Mouse (Mus musculus) cerebellum, postnatal 36 days (tissue): ENCODE data around the gene Pomp.
"Not testable (repeated sequence)": the region's sequence is repeated elsewhere in the genome, so short reads cannot be mapped to it uniquely, and the experiment has no call there.

Experiments
- DNase-seq, 2 experiments: peaks; one replicate each; pipeline ENCODE4 v3.0.0; 2021 to 2022; ENCODE audit warnings: mixed read lengths in 2 of 2

Gene Pomp

GRCm38 (mm10) chr5:147868674-147869073, 8.4 kb downstream of the Pomp start:
- DNase-seq: no peak

- DNase-seq: no peak
Observed at GRCm38 (mm10) chr5:147869568-147869967, 9.3 kb downstream of the Pomp start.

GRCm38 (mm10) chr5:147870296-147870695, 10.0 kb downstream of the Pomp start:
- DNase-seq: no peak

- DNase-seq: no peak
Observed at GRCm38 (mm10) chr5:147871091-147871820, 11.0 kb downstream of the Pomp start.

GRCm38 (mm10) chr5:147874491-147875065, 14.3 kb downstream of the Pomp start:
- no peak for DNase-seq

- no peak for DNase-seq
Observed at GRCm38 (mm10) chr5:147875210-147875609, 14.9 kb downstream of the Pomp start.

GRCm38 (mm10) chr5:147877520-147877919, 17.3 kb downstream of the Pomp start:
- DNase-seq: no peak

- DNase-seq: no peak
Observed at GRCm38 (mm10) chr5:147879971-147880682, 19.9 kb downstream of the Pomp start.

GRCm38 (mm10) chr5:147883581-147883980, 23.3 kb downstream of the Pomp start:
- no peak for DNase-seq

- no peak for DNase-seq
Observed at GRCm38 (mm10) chr5:147888313-147889297, 28.3 kb downstream of the Pomp start.

GRCm38 (mm10) chr5:147892735-147893134, 32.5 kb downstream of the Pomp start:
- no peak for DNase-seq

GRCm38 (mm10) chr5:147893143-147893542, 32.9 kb downstream of the Pomp start:
- no peak for DNase-seq

- DNase-seq: peak; percentile 37 to 49
Observed at GRCm38 (mm10) chr5:147893766-147894454, 33.6 kb downstream of the Pomp start.

GRCm38 (mm10) chr5:147894455-147895076, 34.3 kb downstream of the Pomp start, which contains the start of gene Slc46a3:
Gene Slc46a3 (minus strand): TSS chr5:147894815.
- DNase-seq: peak; percentile 95 to 99

- no peak for DNase-seq
Observed at GRCm38 (mm10) chr5:147895436-147896198, 35.4 kb downstream of the Pomp start.

- not testable (repeated sequence) for DNase-seq
Observed at GRCm38 (mm10) chr5:147896501-147896900, 36.2 kb downstream of the Pomp start.

- no peak for DNase-seq
Observed at GRCm38 (mm10) chr5:147898254-147898653, 38.0 kb downstream of the Pomp start.

- DNase-seq: no peak
Observed at GRCm38 (mm10) chr5:147898968-147899549, 38.8 kb downstream of the Pomp start.

- no peak for DNase-seq
Observed at GRCm38 (mm10) chr5:147902008-147902757, 41.9 kb downstream of the Pomp start.
